Mouse (Mus musculus): ENCODE data around the gene Dnttip1. TPM values are rescaled to one million over a fixed set of nuclear protein-coding genes. Genes with fewer than 3 reads are reported as not detected.
"Not testable (repeated sequence)": the region's sequence is repeated elsewhere in the genome, so short reads cannot be mapped to it uniquely, and the experiment has no call there.

The Dnttip1 gene
- polyA plus RNA-seq, 1 experiment: 29.9 TPM

DNA sequence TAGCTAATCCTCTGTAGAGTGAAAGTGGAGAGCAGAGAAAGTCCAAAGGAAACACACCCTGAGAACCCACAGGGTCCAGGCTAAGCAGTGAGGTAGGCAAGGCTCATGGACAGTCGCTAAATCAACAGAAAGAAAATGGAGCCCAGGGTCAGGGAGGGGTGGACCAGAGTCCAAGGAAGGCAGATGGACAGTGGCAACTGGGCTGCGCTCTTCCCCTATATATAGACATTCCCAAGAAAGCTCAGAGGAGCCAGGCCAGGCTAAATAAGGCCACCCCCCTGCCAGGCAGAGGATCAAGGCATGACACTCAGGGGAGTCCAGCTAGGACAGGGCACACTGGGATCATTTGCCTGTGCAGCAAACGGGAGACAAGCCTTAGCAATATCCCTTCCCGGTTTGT lies 36.1 kb downstream of the Dnttip1 start:
- no peak for DNase-seq (ENCODE audit: low read depth)

DNA sequence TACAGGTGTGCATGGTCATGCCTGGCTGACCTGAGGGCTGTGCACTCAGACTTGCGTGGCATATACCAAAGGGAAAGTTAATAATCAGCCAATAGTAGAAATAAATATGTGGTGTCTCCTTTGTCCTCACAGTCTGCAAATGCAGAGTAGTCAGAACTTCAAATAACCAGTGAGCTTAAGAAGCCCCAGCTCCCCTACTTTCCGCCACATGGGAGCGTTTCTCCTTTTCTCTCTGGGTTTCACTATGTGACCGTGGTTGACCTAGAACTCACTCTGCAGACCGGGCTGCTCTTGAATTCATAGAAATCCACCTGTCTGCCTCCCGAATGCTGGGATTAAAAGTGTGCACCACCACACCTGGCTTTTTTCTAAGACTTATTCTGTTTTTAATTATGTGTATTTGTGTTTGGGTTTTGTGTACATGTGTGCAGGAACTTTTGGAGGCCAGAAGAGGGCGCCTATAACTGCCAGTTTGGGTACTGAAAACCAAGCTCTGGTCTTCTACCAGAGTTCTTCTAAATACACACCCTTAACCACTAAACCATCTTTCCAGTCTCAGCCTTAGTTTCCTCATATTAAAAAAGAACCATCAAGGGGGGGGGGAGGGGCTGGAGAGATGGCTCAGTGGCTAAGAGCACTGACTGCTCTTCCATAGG lies 38.3 kb downstream of the Dnttip1 start:
- no peak for DNase-seq (ENCODE audit: low read depth)

DNA sequence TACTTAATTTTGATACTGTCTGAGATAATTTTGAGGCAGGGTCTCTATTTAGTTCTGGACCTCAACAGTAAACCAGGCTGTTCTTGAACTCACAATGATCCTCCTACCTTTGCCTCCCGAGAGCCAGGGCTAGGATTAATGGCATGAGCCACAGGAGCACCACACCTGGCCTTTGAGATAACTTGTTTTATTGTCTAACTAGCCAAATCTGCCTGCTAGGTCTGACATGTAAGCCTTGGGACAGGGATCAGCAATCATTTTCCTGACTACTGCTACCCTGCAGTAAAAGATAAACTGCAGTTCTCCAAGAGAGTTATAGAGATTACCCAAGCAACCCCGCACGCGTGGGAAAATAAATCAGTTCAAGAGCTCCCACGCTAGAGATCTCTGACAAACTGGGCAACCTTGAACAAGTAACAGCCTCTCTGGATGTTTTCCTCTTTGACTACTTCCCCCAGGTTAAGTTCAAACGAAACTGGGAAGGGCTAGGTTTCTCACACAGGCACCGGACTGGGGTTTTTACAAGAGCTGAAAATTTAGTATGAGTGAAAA lies 39.2 kb downstream of the Dnttip1 start:
- no peak for DNase-seq (ENCODE audit: low read depth)

DNA sequence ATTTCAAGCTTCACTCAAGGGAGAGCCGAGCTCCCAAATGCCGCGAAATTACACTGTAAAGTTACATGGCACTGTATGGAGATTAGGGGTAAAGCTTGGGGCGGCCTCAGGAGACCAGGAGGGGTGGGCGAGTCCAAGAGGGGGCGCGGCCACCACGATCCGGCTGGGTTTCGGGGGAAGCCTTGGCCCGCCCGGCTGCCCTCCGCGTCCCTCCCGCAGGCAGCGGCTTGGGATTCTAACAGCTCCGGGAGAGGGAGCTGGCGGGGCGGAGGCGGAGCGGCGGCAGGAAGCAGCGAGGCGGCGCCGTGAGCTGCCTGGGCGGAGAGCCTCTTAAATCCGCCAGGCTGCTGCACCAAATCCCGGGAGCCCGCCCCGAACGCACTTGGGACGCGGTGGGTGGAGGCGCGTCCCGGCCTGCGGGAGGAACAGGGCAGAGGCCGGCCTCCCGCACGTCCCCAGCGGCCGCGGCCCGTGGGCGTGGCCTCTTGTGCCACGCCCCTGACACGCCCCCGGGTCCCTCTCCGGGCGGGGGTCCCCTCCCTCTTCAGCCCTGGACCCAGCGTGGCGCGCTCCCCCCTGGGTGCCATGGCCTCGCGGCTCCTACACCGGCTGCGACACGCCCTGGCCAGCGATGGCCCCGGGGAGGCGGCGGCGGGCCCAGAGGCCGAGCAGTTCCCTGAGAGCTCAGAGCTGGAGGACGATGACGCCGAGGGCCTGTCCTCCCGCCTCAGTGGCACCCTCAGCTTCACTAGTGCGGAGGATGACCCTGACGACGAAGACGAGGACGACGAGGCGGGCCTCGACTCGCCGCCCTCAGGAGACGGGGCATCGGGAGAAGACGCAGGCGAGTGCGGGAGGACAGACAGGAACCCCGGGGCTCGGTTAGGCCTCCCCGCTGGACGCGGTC lies 40.0 kb downstream of the Dnttip1 start, which contains the start of gene Snx21:
TSS of gene Snx21 (plus strand) at position 343 of the 907 bp plus-strand sequence.
- DNase-seq (ENCODE audit: low read depth): no peak

DNA sequence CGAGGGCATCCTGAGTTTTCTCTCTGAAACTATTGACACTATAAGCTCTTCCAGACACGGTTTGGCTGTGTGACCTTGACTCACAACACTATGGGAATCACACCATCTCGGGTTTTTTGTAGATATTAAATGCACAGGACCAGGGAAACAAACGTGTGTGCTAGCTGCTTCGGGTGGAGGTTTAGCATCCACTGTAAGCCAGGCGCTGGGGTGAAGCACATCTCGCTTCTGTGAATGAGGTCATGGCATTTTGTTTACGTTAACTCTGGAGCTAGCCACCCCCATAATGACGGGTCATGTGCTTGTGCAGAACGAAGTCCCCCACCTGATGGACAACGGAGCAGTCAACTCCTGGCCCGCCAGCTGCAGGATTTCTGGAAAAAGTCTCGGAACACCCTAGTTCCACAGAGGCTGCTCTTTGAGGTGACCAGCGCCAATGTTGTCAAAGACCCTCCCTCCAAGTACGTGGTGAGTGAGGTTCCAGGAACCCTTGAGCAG lies 40.7 kb downstream of the Dnttip1 start:
- DNase-seq (ENCODE audit: low read depth): no peak

DNA sequence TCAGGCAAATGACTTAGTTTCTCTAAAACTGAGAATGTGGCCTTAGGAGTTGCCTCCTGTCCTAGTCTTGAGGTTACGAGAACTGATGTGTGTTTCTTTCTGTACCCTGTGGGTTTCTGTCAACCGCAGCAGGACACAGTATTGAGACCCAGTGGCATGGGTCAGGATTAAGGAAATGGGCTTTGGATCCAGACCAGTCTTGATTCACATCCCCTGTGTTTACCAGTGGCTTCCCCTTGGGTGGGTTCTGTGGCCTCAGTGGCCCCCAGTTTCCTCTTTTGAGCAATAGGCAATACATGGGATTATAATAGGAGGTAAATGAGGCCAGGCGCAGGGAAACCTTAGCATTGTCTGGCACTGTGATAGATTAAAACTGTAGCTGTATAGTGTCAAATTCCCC lies 41.2 kb downstream of the Dnttip1 start:
- DNase-seq (ENCODE audit: low read depth): no peak

DNA sequence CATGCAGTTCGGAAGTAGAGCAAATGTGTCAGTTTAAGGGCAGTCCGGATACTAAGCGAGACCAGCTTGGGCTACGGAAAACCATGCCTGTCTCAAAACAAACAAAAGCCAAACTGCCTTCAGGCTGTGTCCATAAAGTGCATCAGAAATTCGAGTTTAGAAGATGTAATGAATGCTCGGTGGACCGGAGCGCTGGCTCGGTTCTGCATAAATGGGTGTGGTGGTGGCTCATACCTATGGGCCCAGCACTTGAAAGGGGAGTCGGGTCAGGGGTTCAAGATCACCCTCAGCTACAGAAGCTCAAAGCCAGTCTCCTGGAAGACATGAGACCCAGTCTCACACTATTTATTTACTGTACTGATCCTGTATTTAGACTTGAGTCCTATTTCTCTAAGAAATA lies 42.0 kb downstream of the Dnttip1 start:
- no peak for DNase-seq (ENCODE audit: low read depth)

DNA sequence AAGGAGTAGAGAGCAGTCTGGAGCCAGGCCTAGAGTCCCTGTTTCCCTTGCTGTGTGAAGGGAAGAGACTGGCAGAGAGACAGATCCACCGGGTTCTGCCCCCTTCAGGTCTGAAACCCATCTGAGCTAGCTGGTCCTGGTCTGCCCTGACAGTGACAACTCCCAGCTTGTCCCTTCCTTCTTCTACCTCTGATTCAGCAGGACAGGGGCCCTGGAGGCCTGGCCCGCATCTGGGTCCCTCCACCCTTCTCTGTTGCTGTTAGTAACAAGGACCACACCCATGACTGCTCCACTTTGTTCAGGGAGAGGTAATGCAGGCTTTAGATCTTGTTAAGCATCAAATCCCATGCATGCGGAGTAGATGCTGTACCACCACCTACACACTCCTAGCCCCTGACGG lies 42.6 kb downstream of the Dnttip1 start:
- no peak for DNase-seq (ENCODE audit: low read depth)

DNA sequence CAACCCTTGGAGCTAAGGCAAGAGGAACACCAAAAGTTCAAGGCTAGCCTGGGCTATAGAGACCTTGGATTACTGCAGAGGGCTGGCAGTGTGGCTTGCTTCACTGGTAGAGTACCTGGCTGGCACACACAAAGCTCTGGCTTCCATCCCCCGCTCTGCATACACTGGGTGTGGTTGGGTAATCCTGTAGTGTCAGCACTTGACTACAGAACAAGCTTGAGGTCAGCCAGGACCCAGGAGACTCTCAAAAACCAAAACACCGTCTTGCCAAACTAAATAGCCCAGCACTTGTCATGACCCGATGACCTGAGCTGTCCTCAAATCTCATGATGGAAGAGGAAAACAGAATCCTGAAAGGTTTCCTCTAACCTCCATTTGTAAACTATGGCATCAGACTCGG lies 44.7 kb downstream of the Dnttip1 start:
- DNase-seq (ENCODE audit: low read depth): no peak

DNA sequence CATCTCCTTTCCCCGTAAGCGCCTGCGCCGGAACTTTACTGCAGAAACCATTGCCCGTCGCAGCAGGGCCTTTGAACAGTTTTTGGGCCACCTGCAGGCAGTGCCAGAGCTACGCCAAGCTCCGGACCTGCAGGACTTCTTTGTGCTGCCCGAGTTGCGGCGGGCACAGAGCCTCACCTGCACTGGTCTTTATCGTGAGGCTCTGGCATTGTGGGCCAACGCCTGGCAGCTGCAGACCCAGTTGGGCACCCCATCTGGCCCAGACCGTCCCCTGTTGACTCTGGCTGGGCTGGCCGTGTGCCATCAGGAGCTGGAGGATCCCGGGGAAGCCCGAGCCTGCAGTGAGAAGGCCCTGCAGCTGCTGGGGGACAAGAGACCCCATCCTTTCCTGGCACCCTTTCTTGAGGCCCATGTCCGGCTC lies 46.1 kb downstream of the Dnttip1 start:
- no peak for DNase-seq (ENCODE audit: low read depth)

DNA sequence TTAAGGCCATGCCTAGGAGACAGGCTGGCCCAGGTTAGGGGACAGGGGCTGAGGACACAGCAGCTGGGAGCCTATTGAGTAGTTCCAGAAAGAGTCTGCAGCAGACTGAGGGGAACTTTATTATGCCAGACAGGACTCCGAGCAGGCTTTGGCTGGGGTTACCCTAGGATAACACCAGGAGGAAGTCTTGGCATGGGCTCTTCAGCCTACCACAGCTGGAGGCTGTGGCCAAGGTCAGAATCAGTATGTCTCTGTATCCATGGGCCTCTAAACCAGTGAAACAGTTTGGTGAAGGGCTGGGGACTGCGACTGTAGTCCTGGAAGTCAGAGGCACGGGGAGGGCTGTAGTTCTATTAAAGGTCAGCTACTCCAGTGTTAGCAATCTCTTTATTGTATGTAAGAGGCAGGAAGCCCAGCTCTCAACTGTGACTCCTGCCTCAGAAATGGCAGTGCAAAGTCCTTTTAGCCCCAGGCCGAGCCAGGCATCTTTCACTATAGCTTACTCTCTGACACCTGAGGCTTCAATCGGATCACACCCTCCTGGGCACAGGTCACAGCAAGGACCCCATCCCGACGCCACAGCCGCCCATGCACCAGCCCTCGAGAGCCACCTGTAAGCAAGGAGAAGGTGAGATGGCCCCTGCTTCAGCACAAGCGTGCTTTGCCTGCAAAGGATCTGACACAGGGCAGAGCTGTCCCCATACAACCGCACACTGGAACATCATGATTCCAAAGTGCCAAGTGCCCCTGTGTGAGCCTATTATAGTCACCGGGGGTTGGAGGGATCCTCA lies 46.8 kb downstream of the Dnttip1 start:
- no peak for DNase-seq (ENCODE audit: low read depth)

DNA sequence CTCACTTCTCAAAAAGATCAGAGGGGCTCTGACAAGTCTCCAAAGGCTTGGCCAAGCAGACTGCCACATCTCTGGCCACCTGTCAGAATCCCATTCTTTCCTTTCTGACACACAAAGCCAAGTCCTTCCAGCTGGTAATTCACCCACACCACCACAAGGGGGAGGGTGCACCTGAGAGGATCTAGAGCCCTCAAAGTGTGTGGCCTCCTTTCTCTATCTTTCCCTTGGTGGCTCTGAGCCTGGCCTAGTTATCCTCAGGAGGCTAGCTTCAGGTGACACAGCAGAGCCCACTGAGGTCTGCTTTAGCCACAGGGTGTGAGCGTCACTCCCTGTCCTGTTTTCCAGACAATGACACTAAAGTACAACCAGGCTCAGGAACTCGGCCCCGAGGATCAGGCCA lies 47.5 kb downstream of the Dnttip1 start:
- DNase-seq (ENCODE audit: low read depth): no peak

DNA sequence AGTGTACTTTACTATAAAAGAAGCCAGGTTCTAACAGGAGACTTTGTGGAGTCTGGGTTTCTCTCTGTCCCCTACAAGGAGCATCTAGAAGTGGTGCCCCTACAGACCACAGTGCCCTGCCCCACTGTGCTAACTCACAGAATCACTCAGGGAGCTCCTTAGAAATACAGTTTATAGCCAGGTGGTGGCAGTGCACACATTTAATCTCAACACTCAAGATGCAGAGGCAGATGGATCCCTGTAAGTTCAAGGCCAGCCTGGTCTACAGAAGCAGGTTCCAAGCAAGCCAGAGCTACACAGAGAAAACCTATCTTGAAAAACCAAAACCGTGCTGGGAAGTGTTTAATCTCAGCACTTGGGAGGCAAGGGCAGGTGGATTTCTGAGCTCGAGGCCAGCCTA lies 48.0 kb downstream of the Dnttip1 start:
- DNase-seq (ENCODE audit: low read depth): no peak

DNA sequence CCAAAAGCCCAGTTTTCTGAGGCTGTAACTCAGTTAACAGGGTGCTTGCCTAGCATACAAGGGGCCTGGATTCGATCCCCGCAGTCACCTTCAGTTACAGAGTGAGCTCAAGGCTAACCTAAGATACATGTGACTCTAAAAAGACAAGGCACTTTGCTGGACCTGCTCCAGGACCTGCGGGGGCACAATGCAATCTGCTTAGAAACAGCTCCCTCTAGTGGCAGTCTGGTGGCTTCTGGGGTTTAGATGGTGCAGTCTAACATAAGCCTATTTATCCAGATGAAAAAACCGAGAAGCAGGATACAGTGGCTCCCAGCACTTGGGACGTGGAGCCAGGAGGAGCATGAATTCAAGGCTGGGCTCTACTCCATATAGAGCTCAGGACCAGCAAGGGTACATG lies 48.5 kb downstream of the Dnttip1 start:
- DNase-seq (ENCODE audit: low read depth): no peak

DNA sequence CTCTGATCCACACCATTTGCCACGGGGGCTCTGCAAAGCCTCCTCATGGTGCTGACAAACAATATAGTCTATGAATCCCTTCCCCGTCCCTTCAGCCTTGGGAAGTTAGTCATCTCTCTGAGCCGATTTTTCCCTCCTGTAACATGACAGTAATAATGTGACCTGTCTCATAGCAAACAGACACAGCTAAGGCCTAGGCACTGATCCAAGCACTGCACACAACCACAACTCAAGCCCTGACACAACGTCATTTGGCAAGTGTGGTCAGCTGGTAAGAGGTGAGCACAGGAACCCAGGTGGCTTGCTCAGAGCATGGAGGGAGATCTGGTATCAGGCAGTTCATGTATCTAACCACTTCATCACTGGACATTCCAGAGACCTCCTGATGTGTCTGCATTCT lies 50.1 kb downstream of the Dnttip1 start:
- DNase-seq (ENCODE audit: low read depth): no peak

DNA sequence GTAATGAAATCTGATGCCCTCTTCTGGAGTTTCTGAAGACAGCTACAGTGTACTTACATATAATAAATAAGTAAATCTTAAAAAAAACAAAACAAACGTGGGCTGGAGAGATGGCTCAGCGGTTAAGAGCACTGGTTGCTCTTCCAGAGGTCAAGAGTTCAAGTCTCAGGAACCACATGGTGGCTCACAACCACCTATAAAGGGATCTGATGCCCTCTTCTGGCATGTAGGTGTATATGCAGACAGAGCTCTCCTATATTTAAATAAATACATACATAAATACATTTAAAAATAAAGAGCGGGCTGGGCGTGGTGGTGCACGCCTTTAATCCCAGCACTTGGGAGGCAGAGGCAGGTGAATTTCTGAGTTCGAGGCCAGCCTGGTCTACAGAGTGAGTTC lies 52.8 kb downstream of the Dnttip1 start:
- DNase-seq (ENCODE audit: low read depth): not testable (repeated sequence)

DNA sequence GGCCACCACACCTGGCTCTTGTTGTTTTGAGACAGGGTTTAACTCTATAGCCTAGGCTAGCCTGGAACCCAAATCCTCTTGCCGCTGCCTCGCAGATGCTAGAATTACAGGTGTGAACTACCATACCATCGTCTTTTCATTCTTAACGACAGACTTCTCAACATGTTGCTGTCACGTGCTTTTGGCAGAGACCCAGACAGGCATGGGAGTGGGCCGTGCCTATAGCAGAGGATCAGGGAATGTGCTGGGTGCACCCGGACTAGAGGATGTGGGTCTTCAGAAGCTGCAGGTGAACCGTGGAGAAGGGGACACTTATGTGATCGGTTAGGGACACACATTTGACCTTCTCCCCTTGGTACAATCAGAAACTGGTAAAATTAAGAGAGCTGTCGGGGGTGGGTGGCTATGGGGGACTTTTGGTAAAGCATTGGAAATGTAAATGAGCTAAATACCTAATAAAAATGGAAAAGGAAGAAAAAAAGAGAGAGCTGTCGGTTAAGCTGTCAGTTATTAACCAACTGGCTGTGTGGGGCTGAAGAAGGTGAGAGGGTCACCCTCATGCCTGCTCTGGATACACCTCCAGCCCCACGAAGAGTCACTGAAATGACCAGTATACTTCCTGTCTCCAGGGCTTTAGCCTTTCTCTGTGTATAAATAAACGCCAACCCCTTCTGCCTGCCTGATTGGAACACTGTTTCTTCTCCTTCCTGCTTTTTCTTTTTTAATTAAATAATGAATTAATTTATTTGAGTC lies 54.6 kb downstream of the Dnttip1 start:
- no peak for DNase-seq (ENCODE audit: low read depth)

DNA sequence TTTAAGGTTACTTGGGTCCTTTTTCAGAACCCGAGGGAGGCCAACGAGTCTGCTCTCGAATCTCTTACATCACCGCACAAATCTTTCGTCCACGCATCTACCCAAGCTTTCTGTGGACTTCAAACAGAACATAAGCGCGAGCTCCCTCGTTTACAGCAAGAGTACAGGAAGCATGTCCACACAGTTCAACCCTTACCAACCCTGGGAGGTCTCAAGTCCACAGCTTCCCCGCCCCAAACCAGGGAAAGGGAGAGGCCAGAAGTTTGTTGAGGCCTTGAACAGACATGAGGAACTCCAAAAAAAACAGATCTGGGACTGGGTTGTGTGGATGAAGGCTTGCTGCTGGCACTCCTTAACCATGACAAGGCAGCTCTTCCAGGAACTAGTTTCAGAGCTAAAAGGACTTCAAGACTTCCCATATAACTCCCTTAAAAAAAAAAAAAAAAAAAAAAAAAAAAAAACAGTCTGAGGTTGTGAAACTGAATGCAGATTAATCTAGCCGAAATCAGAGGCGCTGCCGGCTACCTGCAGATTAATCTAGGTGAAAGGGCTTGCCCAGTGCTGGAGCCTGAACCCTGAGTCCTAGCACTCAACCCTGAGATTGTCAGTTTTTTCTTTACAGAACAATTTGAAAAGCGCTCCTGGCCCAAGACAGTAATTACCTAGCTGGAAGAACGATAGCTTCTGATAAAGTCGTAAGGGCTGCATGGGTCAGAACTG lies 57.6 kb downstream of the Dnttip1 start:
- no peak for DNase-seq (ENCODE audit: low read depth)

DNA sequence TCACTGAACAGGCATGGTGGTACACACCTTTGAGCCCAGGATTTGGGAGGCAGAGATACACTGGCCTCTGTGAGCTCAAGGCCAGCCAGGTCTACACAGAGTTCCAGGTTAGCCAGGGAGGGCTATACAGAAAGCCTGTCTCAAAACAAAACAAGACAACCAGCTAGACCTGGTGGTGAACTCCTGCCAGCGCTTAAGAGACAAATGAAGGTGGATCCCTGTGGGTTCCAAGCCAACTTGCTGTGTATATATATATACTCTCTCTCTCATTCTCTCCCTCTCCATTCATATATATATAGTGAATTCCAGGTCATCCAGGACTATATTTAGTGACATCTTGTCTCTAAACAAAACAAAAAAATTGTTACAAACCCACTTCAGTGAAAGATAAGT lies 58.1 kb downstream of the Dnttip1 start:
- DNase-seq (ENCODE audit: low read depth): no peak

DNA sequence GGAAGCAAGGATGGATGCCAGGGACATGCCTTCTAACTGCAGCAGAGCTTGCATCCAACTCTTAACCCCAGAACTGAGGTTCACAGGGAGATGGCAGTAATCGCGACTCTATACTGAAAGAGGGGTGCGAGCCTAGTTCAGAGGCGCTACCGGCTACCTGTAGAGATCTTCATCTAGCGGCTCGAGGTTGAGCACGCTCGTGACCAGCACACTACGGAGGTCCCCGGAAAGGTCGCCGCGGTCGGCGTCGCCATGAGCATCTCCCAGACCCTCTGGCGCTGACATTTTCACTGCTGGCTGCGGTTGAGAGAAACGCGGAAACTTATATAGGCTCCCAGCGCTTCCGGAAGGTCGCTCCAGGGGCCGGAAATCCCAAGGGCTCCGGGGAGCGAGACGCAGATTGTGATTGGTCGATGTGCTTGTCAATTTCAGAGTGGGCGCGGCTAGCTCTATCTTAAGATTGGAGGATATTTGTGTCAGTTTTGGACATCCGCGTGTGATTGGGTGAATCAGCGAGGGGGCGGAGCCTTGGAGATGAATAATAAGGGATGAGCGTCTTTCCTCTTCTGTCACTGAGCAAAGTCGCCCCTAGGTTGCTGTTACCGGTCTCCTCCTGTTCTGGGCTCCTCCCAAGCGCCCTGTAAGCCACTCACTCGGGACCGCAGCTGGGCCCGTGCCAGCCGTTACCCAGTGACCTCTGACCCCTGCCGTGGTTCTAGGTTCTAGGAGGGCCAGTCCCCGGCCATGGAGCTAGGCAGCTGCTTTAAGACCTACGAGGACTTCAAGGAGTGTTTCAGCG lies 58.9 kb downstream of the Dnttip1 start, which contains the start of the genes Acot8 and Zswim3:
TSS of gene Acot8 (minus strand) at position 350 of the 799 bp plus-strand sequence.
TSS of gene Zswim3 (plus strand) at position 566 of the 799 bp plus-strand sequence.
- no peak for DNase-seq (ENCODE audit: low read depth)

Measured in gonadal fat pad, adult 2 months (tissue).